Mouse (Mus musculus) erythroblast, embryonic 14.5 days (primary cell): ENCODE results near the gene Lcn11.

Experiments used
- GATA1 ChIP-seq: IDR thresholded peaks from 2 replicates; pipeline ENCODE4 v1.6.1; 2012; ENCODE audit warnings: low read length, inconsistent platforms, mixed read lengths
- TAL1 ChIP-seq: IDR thresholded peaks from 3 replicates; pipeline ENCODE4 v1.6.1; 2012; ENCODE audit warnings: low read length, inconsistent platforms, mixed read lengths

- TF ChIP-seq TAL1, result no peak
- no peak for TF ChIP-seq GATA1
Measured at GRCm38 (mm10) chr2:25767764-25768163, 9.1 kb upstream of the Lcn11 start.
